Mouse (Mus musculus): ENCODE data around the gene Nat14.

Nat14 gene

GRCm38 (mm10) chr7:4920976-4921823 lies 628 bp upstream of the Nat14 start:
- DNase-seq = no peak

- peak; percentile 86 for DNase-seq
Observed at GRCm38 (mm10) chr7:4922508-4922907, 680 bp downstream of the Nat14 start.

GRCm38 (mm10) chr7:4922931-4923565 lies 1.2 kb downstream of the Nat14 start:
- peak; percentile 70 for DNase-seq

GRCm38 (mm10) chr7:4923586-4924364 lies 1.9 kb downstream of the Nat14 start:
- peak; percentile 70 for DNase-seq

GRCm38 (mm10) chr7:4924483-4924882 lies 2.7 kb downstream of the Nat14 start:
- DNase-seq = no peak

- no peak for DNase-seq
Observed at GRCm38 (mm10) chr7:4924891-4925301, 3.1 kb downstream of the Nat14 start.

GRCm38 (mm10) chr7:4925441-4926381 lies 3.9 kb downstream of the Nat14 start, which contains the start of gene Ssc5d:
Ssc5d (plus strand) TSS chr7:4925785.
- DNase-seq = no peak

- DNase-seq = no peak
Observed at GRCm38 (mm10) chr7:4926849-4927248, 5.0 kb downstream of the Nat14 start.

GRCm38 (mm10) chr7:4927711-4928110 lies 5.9 kb downstream of the Nat14 start:
- DNase-seq = no peak

- no peak for DNase-seq
Observed at GRCm38 (mm10) chr7:4928323-4928722, 6.5 kb downstream of the Nat14 start.

- DNase-seq = no peak
Observed at GRCm38 (mm10) chr7:4933103-4933502, 11.3 kb downstream of the Nat14 start.

- no peak for DNase-seq
Observed at GRCm38 (mm10) chr7:4934160-4934914, 12.5 kb downstream of the Nat14 start.

- no peak for DNase-seq
Observed at GRCm38 (mm10) chr7:4936832-4937231, 15.0 kb downstream of the Nat14 start.

GRCm38 (mm10) chr7:4937392-4937791 lies 15.6 kb downstream of the Nat14 start:
- no peak for DNase-seq

GRCm38 (mm10) chr7:4938456-4938855 lies 16.6 kb downstream of the Nat14 start:
- no peak for DNase-seq

- peak; percentile 68 for DNase-seq
Observed at GRCm38 (mm10) chr7:4940068-4940479, 18.2 kb downstream of the Nat14 start.

- DNase-seq = no peak
Observed at GRCm38 (mm10) chr7:4942673-4943072, 20.8 kb downstream of the Nat14 start.

GRCm38 (mm10) chr7:4943223-4943815 lies 21.5 kb downstream of the Nat14 start:
- peak; percentile 89 for DNase-seq

GRCm38 (mm10) chr7:4947855-4948254 lies 26.0 kb downstream of the Nat14 start:
- no peak for DNase-seq

- DNase-seq = no peak
Observed at GRCm38 (mm10) chr7:4948386-4948785, 26.6 kb downstream of the Nat14 start.

Measured in right cerebral cortex, postnatal 25 days (tissue).